Mouse (Mus musculus) liver, embryonic 14.5 days (tissue): ENCODE measurements around the gene Ube4b.

Experiments
- CTCF ChIP-seq: IDR thresholded peaks from 2 replicates; pipeline ENCODE4 v1.5.1; 2016; ENCODE audit warnings: antibody characterized with exemption, low read depth, control low read depth
- EP300 ChIP-seq: IDR thresholded peaks from 2 replicates; pipeline ENCODE4 v1.6.1; 2016; ENCODE audit warnings: antibody characterized with exemption, low read depth

DNA sequence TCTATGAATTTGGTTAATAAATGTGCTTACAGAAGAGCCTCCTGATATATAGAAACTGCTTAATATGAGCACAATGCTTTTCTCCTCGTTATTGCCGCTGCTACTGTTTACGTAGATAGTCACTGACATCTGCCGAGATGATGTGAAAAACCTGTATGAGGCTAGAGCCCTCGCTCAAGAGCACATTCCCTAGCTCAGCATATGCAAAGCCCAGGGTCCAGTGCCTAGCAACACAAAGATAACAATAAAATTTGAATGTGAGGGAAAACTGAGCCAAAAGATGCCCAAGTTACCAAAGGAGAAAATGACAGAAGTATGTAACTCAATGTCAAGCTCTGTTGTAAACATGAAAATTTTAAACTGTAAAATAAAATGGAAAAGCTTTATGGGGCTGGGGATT is 123.0 kb downstream of the Ube4b start:
- TF ChIP-seq CTCF, result no peak
- no peak for TF ChIP-seq EP300
